Mouse (Mus musculus) heart, adult 9 months (tissue): ENCODE results near the gene Nlgn2.
A peak's percentile ranks its signal among the peaks of the same experiment; 100 is the strongest.

ENCODE experiments used
- DNase-seq, 2 experiments: peaks; one replicate each; pipeline ENCODE4 v3.0.0; 2022; ENCODE audit warnings: low spot score in 2 of 2

The Nlgn2 gene

GRCm38 (mm10) chr11:69828832-69829231 is 8.8 kb downstream of the Nlgn2 start:
- DNase-seq: no peak

GRCm38 (mm10) chr11:69823456-69823855 is 14.1 kb downstream of the Nlgn2 start:
- no peak for DNase-seq

GRCm38 (mm10) chr11:69822080-69822479 is 15.5 kb downstream of the Nlgn2 start, which contains the start of gene Spem1:
TSS of gene Spem1 (minus strand) at chr11:69822180.
- DNase-seq: no peak

GRCm38 (mm10) chr11:69818871-69819270 is 18.7 kb downstream of the Nlgn2 start:
- no peak for DNase-seq

- no peak for DNase-seq
These were observed 19.2 kb downstream of the Nlgn2 start, which contains the start of gene Spem2 for GRCm38 (mm10) chr11:69818365-69818764. TSS of gene Spem2 (minus strand) at chr11:69818465.

GRCm38 (mm10) chr11:69816520-69816919 is 21.1 kb downstream of the Nlgn2 start:
- no peak for DNase-seq

GRCm38 (mm10) chr11:69815155-69815554 is 22.4 kb downstream of the Nlgn2 start, which contains the start of gene Gm39566:
TSS of gene Gm39566 (minus strand) at chr11:69815298.
- no peak for DNase-seq

GRCm38 (mm10) chr11:69810280-69810679 is 27.3 kb downstream of the Nlgn2 start:
- no peak for DNase-seq

GRCm38 (mm10) chr11:69807641-69808040 is 29.9 kb downstream of the Nlgn2 start:
- DNase-seq: no peak

GRCm38 (mm10) chr11:69806378-69806777 is 31.2 kb downstream of the Nlgn2 start:
- no peak for DNase-seq

- DNase-seq: no peak
These were observed 32.3 kb downstream of the Nlgn2 start, which contains the start of gene Tmem102 for GRCm38 (mm10) chr11:69804972-69805909. TSS of gene Tmem102 (minus strand) at chr11:69805624.

- peak; percentile 39 to 45 for DNase-seq
These were observed 33.0 kb downstream of the Nlgn2 start for GRCm38 (mm10) chr11:69804652-69804940.

- peak; percentile 74 to 78 for DNase-seq
These were observed 33.6 kb downstream of the Nlgn2 start for GRCm38 (mm10) chr11:69803786-69804651.

GRCm38 (mm10) chr11:69803328-69803727 is 34.3 kb downstream of the Nlgn2 start:
- DNase-seq: no peak

GRCm38 (mm10) chr11:69802648-69803105 is 34.9 kb downstream of the Nlgn2 start:
- peak; percentile 89 for DNase-seq

- no peak for DNase-seq
These were observed 36.1 kb downstream of the Nlgn2 start, which contains the start of gene Fgf11 for GRCm38 (mm10) chr11:69801379-69801977. TSS of gene Fgf11 (minus strand) at chr11:69801857.

- DNase-seq: peak in 1 of 2 experiments; percentile 29
These were observed 37.0 kb downstream of the Nlgn2 start for GRCm38 (mm10) chr11:69800392-69801197.

- no peak for DNase-seq
These were observed 37.5 kb downstream of the Nlgn2 start for GRCm38 (mm10) chr11:69800138-69800391.

GRCm38 (mm10) chr11:69799394-69800137 is 38.0 kb downstream of the Nlgn2 start:
- DNase-seq: no peak

GRCm38 (mm10) chr11:69797924-69798323 is 39.7 kb downstream of the Nlgn2 start:
- DNase-seq: no peak
